Mouse (Mus musculus) hindbrain, embryonic 11.5 days (tissue): ENCODE measurements around the gene Sfn. TPM values are rescaled to one million over a fixed set of nuclear protein-coding genes. Genes with fewer than 3 reads are reported as not detected.
A peak's percentile ranks its signal among the peaks of the same experiment; 100 is the strongest.
"Not testable (repeated sequence)": the region's sequence is repeated elsewhere in the genome, so short reads cannot be mapped to it uniquely, and the experiment has no call there.

Experiments used
- ATAC-seq: fragments of 200-750 bp; cut with Nextera tagmentation; 2 replicates; pipeline ENCODE4 v1.8.0; 2017; ENCODE audit warnings: mild to moderate bottlenecking, moderate TSS enrichment, moderate library complexity; ENCODE audit not compliant: low FRiP score
- DNase-seq: peaks from one replicate; pipeline ENCODE4 v3.0.0-alpha.2; 2015; ENCODE audit warnings: low spot score
- H3K27ac ChIP-seq: fragments of 300-500 bp; sonication (generic); 2 replicates; pipeline ENCODE4 v1.5.1; 2014; ENCODE audit warnings: mild to moderate bottlenecking, low read depth, low read length
- H3K27me3 ChIP-seq: fragments of 300-500 bp; sonication (generic); 2 replicates; pipeline ENCODE4 v1.6.1; 2014; ENCODE audit warnings: mild to moderate bottlenecking, low read length, moderate library complexity, mixed read lengths; ENCODE audit not compliant: control insufficient read depth, insufficient read depth
- H3K36me3 ChIP-seq: fragments of 300-500 bp; sonication (generic); 2 replicates; pipeline ENCODE4 v1.6.1; 2014; ENCODE audit warnings: mild to moderate bottlenecking, low read length, moderate library complexity, mixed read lengths; ENCODE audit not compliant: control insufficient read depth, insufficient read depth
- H3K4me1 ChIP-seq: fragments of 300-500 bp; sonication (generic); replicated peaks from 2 replicates; pipeline ENCODE4 v1.6.1; 2014; ENCODE audit warnings: low read length, mixed read lengths; ENCODE audit not compliant: control insufficient read depth, insufficient read depth
- H3K4me2 ChIP-seq: fragments of 300-500 bp; sonication (generic); replicated peaks from 2 replicates; pipeline ENCODE4 v1.6.1; 2014; ENCODE audit warnings: mild to moderate bottlenecking, low read depth, low read length
- H3K4me3 ChIP-seq: fragments of 300-500 bp; sonication (generic); 2 replicates; pipeline ENCODE4 v1.5.1; 2014; ENCODE audit warnings: low read depth, low read length
- H3K9ac ChIP-seq: fragments of 300-500 bp; sonication (generic); 2 replicates; pipeline ENCODE4 v1.6.1; 2014; ENCODE audit warnings: low read depth, low read length
- H3K9me3 ChIP-seq: fragments of 300-500 bp; sonication (generic); 2 replicates; pipeline ENCODE4 v1.6.1; 2016; ENCODE audit warnings: low read length; ENCODE audit not compliant: control insufficient read depth
- WGBS: fragments of 180-500 bp; shearing (Covaris S2); extraction: QIAGEN DNeasy Blood & Tissue Kit; methylation state at CpG from one replicate; pipeline ENCODE4 v1.1.7; 2014; 5-methylcytosine and 5-hydroxymethylcytosine counted together
- polyA plus RNA-seq: library from polyadenylated mRNA; unstranded; fragments of >200 nt; fragmentation: Nextera tagmentation; extraction: Ambion mirVana; gene quantifications from 2 replicates; pipeline ENCODE4 v1.2.1, GENCODE M21; 2014

Sfn gene
- polyA plus RNA-seq, result 19.5 and 29.6 TPM in 2 replicates

DNA sequence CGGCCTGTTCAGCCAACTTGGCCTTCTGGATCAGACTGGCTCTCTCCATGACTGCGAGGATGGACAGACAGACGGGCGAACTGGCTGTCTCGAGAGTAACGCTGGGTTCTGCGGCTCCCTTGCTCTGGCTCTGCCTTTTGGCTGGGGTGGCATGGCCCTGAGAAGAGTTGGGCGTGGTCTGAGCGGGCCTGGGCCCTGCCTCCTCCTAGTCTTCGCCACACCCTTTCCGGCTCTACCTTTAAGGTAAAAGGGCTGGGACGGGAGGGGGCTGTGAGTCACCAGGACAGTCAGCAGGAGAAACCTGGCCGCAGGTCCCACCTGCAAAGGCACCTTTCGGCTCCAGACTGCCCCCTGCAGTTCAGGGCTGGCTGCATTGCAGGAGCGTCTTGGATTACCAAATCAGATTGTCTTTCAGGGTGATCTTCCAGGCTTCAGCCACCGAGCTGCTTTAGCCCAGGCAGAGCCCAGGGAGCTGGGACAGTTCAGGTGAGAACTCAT lies at the start of gene Sfn:
TSS of gene Sfn (minus strand) at position 448 of the 498 bp plus-strand sequence.
- H3K27me3 ChIP-seq, result peaks cover 40% of the 10 kb centered on the region
- no peaks in the 10 kb centered on the region; the same call in 1 of the 2 replicates for H3K4me1 ChIP-seq
- ATAC-seq, result no peak
- H3K27ac ChIP-seq, result no peak within 1 kb of the TSS
- peak; percentile 39 for DNase-seq
- no peaks in the 10 kb centered on the region for H3K36me3 ChIP-seq
- WGBS, result 1% methylated on average over 16 of the region's 16 CpGs
- H3K9ac ChIP-seq, result no peak within 1 kb of the TSS
- 0 out of 2 replicates have a peak within 1 kb of the TSS, but pooled peaks have one; percentile 12 for H3K4me3 ChIP-seq
- H3K4me2 ChIP-seq, result no peak within 1 kb of the TSS
- no peaks in the 10 kb centered on the region for H3K9me3 ChIP-seq

DNA sequence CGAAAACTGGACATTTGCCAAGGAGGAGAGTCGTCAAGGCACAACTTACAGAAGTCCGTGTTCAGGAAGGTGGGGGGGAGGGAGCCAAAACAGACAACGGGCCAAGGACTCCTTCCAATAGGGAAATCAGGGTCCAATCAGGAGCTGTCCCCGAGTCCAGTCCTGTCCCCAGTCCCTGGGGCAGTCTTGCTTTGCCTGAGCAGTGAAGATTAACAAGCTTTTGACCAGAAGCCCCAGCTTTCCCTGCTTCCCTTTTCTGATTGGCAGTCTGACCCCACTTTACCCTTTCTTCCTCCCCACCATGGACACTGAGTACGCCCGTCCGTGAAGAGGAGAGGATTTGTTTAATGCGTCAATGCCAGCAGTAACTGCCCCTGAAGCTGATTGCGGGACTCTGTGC lies 49.5 kb upstream of the Sfn start:
- WGBS, result 66% methylated on average over 10 of the region's 10 CpGs
- no peak for ATAC-seq
- no peak for DNase-seq
- no peak overlapping the region for H3K4me2 ChIP-seq
- no peak overlapping the region for H3K4me3 ChIP-seq
- no peaks in the 10 kb centered on the region; the same call in 1 of the 2 replicates for H3K4me1 ChIP-seq
- H3K9me3 ChIP-seq, result no peaks in the 10 kb centered on the region
- no peaks in the 10 kb centered on the region for H3K36me3 ChIP-seq
- no peak overlapping the region for H3K9ac ChIP-seq
- no peak overlapping the region for H3K27ac ChIP-seq
- no peaks in the 10 kb centered on the region for H3K27me3 ChIP-seq

DNA sequence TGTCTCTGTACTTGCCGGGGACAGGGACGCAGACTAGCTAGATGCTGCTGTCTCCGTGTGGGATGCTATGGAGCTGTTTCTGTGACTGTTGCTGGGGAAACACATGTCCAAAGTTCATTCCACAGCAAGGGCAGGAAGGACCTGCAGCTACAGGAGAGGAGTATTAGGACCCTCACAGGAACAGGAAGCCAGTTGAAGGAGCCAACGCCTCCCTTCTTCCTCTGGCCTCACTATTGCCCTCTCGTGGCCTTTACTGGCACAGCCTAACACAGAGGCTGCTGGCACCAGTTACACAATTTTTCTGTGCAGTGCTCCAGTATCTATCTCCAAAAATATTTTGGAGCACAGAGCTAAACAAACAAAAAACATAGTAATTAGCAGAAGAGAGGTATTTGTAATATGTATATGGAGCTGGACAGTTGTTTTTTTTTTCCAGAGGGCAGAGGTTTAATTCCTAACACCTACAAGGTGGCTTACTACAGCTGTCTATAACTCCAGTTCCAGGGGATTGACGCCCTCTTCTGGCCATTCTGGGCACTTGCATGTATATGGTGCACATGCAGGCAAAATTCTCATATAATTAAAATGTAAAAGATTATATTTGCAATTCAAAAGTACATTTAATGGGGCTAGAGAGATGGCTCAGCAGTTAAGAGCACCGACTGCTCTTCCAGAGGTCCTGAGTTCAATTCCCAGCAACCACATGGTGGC lies 48.2 kb upstream of the Sfn start, which contains the start of gene Zdhhc18:
TSS of gene Zdhhc18 (minus strand) at position 166 of the 711 bp plus-strand sequence.
- no peak for ATAC-seq
- Histone ChIP-seq H3K9ac (no peak within 1 kb of the TSS), H3K4me2 (no peak within 1 kb of the TSS), H3K9me3 (no peaks in the 10 kb centered on the region), H3K27ac (no peak within 1 kb of the TSS), H3K4me3 (no peak within 1 kb of the TSS), H3K4me1 (no peaks in the 10 kb centered on the region), H3K36me3 (no peaks in the 10 kb centered on the region), H3K27me3 (no peaks in the 10 kb centered on the region)
- peak; percentile 84 for DNase-seq
- 38% methylated on average over 7 of the region's 7 CpGs for WGBS

DNA sequence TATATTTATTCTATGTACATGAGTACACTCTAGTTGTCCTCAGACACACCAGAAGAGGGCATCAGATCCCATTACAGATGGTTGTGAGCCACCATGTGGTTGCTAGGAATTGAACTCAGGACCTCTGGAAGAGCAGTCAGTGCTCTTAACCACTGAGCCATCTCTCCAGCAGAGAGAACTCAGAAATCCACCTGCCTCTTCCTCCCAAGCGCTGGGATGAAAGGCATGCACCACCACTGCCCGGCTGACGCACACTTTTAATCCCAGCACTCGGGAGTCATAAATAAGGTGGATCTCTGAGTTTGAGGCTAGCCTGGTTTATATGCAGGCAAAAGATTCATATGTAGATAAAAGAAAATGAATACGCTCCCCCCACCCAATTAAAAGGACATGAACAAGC lies 47.5 kb upstream of the Sfn start:
- not testable (repeated sequence) for H3K9ac ChIP-seq, H3K27ac ChIP-seq, H3K9me3 ChIP-seq, DNase-seq, H3K27me3 ChIP-seq, ATAC-seq, H3K4me1 ChIP-seq, H3K36me3 ChIP-seq, H3K4me2 ChIP-seq, H3K4me3 ChIP-seq
- WGBS, result 89% methylated on average over 5 of the region's 5 CpGs

DNA sequence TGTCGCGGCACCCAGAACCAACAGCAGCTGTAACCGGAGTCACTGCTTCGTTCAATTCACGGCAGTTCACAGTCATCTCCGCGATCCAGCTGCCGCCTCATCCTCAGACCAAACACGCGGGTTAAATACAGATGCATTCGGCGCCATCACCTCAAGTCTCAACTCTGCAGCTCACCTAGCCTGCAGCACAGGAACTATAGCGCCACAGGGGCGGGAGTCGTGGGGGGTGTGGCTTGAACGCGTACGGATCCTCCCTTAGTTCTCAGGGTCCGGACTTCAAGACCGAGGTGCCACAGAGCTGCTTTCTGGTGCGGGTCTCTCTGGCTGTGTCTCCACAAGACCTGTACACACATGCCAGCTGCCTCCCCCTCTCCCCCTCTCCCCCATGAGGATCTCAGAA lies 43.7 kb upstream of the Sfn start:
- no peak overlapping the region for H3K27ac ChIP-seq
- no peak for ATAC-seq
- no peaks in the 10 kb centered on the region for H3K36me3 ChIP-seq
- no peak for DNase-seq
- H3K4me1 ChIP-seq, result no peaks in the 10 kb centered on the region
- no peaks in the 10 kb centered on the region for H3K9me3 ChIP-seq
- no peak overlapping the region for H3K4me3 ChIP-seq
- H3K4me2 ChIP-seq, result no peak overlapping the region
- no peaks in the 10 kb centered on the region for H3K27me3 ChIP-seq
- no peak overlapping the region for H3K9ac ChIP-seq
- WGBS, result 38% methylated on average over 21 of the region's 21 CpGs

DNA sequence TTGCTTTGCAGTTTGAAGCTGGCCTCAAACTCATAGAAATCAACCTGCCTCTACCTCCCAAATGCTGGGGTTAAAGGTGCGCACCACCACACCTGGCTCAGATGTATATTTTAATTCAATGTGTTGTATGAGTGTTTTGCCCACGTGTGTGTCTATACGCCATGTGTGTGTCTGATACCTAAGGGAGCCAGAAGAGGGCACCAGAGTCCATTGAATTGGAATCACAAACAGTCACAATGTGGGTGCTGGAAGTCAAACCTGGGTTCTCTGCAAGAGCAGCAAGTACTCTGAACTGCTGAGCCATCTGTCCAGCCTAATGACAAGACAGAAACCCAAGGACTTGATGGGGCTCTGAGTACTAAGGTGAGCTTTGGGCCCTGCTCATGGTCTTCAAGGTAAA lies 43.2 kb upstream of the Sfn start:
- no peak overlapping the region for H3K9ac ChIP-seq
- no peaks in the 10 kb centered on the region for H3K9me3 ChIP-seq
- DNase-seq (no peak), ATAC-seq (no peak)
- no peak overlapping the region for H3K4me3 ChIP-seq
- no peaks in the 10 kb centered on the region for H3K4me1 ChIP-seq
- H3K27me3 ChIP-seq, result no peaks in the 10 kb centered on the region
- no peak overlapping the region for H3K27ac ChIP-seq
- no peaks in the 10 kb centered on the region for H3K36me3 ChIP-seq
- H3K4me2 ChIP-seq, result no peak overlapping the region
- WGBS, result 88% methylated on average over 3 of the region's 3 CpGs

DNA sequence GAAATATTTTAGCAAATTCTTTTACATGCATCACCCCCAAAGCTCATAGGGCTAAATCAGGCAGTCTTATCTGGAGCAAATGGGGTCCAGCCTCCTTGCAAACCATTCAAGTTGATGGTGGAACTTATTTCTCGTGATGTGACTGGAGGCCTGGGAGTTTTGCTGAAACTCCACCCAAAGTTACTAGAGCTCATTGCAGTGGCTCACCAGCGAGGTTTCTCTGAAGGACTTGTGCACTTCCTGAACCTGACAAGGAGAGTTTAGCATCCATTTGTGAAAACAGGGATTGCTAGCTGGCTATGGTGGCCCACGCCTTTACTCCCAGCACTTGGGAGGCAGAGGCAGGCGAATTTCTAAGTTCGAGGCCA lies 32.1 kb upstream of the Sfn start:
- no peak for DNase-seq

DNA sequence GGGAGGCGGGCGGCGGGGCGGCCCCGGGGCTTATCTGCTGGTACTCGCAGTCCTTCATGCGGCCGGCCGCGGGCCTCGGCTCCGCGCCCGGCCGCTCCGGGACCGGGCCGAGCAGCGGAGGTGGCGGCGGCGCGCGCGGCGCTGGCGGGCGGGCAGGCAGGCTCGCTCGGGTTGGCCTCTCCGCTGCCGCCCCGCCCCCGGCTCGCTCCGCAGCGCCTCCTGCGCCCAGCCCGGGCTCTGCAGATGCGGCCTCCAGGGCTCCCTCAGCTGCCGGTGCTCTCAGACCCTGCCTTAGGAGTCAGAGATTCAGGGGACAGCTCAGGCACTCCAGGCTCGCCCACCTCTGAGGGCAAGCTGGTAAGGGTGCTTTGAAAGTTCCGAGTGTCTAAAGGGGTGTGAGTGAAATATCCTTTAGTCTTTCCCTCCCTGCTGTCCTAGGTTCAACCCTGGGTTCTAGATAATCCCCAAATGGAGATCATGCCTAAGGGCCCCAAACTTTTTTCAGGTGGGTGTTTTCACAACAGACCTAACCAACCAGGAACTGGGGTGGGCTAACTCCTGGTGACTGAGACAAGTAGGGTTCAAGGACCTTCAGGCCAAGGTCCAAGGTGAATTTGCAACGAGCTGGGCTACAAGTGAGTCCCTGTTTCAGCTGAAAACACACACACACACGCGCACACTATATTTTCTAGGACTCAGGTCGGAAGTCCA lies 31.5 kb upstream of the Sfn start:
- no peaks in the 10 kb centered on the region for H3K36me3 ChIP-seq
- DNase-seq, result peak; percentile 94
- ATAC-seq, result peak; percentile 68
- peak overlapping the region; percentile 58 for H3K27ac ChIP-seq
- no peaks in the 10 kb centered on the region for H3K9me3 ChIP-seq
- peak overlapping the region; percentile 82 for H3K4me3 ChIP-seq
- H3K9ac ChIP-seq, result peak overlapping the region; percentile 97
- peaks cover 9% of the 10 kb centered on the region; the same call in 1 of the 2 replicates for H3K4me1 ChIP-seq
- no peaks in the 10 kb centered on the region for H3K27me3 ChIP-seq
- peak overlapping the region; percentile 96 for H3K4me2 ChIP-seq
- WGBS, result 23% methylated on average over 15 of the region's 47 CpGs

More for the DNA sequence above, 32.1 kb upstream of the Sfn start:
- no peak overlapping the region for H3K9ac ChIP-seq
- H3K4me3 ChIP-seq, result no peak overlapping the region
- H3K9me3 ChIP-seq, result no peaks in the 10 kb centered on the region
- ATAC-seq, result no peak
- H3K4me1 ChIP-seq, result peaks cover 9% of the 10 kb centered on the region; the same call in 1 of the 2 replicates
- no peak overlapping the region for H3K27ac ChIP-seq
- H3K36me3 ChIP-seq, result no peaks in the 10 kb centered on the region
- no peaks in the 10 kb centered on the region for H3K27me3 ChIP-seq
- no peak overlapping the region for H3K4me2 ChIP-seq
- 83% methylated on average over 5 of the region's 5 CpGs for WGBS
